Mouse (Mus musculus): ENCODE measurements around the gene Tbcc.

Tbcc gene

DNA sequence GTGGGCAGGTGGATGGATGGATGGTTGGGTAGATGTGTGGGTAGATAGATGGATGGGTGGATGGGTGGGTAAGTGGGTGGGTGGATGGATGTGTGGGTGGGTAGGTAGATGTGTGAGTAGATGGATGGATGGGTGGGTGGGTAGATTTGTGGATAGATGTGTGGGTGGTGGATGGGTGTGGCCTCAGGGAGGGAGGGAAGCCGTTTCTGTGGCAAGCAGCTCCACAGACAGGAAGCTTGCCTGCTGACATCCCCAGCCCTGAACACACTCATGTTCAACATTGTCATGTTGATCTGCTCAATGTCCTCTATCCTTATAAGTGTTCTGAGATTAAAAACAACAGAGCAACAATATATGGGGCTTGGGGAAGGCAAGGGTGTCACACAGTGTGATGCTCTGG lies 19.6 kb upstream of the Tbcc start:
- DNase-seq, result no peak

GRCm38 (mm10) chr17:46872806-46873205 lies 17.7 kb upstream of the Tbcc start:
- DNase-seq, result no peak

GRCm38 (mm10) chr17:46874133-46874532 lies 16.4 kb upstream of the Tbcc start:
- DNase-seq, result peak; percentile 70

DNA sequence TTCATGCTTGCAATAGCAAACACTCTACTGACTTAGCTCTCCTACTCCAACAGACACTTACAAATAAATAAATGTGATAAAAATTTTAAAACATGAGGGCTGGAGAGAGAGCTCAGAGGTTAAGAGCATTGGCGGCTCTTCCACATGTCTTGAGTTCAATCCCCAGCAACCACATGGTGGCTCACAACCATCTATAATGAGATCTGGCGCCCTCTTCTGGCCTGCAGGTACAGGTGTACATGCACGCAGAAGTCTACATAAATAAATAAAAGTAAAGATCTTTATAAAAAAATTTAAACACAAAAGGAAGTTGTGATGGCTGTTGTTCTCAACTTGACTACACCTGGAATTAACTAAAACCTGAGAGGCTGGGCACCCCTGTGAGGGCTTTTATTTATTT lies 14.9 kb upstream of the Tbcc start:
- no peak for DNase-seq

DNA sequence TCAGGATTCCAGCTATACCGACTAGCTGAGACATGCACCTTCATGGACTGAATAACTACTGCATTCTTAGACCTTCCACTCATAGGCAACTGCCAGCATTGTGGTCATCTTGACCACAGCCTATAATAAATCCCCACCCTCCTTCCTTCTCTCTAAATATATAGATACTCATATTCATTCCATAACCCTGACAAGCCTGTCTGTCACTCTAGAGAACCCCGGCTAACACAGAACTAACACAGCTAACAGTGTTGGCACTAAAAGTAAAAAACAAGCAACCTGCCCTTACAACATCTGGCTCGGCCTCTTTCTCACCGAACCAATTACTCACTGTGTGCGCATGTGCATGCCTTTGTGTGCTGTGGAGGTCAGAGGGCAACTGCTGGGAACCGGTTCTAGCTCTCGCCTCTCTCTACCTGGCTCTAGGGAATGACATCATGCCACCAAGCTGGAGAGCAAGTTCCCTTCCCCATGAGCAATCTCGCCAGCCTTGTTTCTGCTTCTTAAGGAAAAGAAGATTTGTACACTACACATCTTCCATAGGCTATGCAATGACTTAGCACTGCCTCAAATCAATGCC lies 14.0 kb upstream of the Tbcc start:
- peak; percentile 65 for DNase-seq

GRCm38 (mm10) chr17:46877061-46877460 lies 13.4 kb upstream of the Tbcc start:
- DNase-seq, result no peak

- DNase-seq, result peak; percentile 91
These were observed 10.6 kb upstream of the Tbcc start for GRCm38 (mm10) chr17:46879841-46880311.

GRCm38 (mm10) chr17:46880322-46880721 lies 10.2 kb upstream of the Tbcc start:
- no peak for DNase-seq

DNA sequence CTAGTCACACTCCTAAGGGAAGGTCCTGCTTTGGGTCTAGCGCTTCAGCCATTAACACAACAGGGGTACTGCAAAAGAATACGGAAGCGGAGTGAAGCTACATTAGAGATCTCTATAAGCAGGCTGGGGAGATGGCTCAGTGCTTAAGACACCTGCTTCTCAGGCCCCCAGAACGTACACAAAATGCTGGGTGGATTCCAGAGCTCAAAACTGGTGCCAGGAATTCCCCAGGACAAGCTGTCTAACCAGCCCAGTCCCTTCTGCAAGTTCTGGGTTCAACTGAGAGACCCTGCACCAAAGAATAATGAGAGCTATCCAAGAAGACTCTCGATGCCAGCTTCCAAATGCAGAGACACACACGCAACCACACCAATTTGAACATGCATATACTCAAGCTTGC lies 8.8 kb upstream of the Tbcc start:
- no peak for DNase-seq

DNA sequence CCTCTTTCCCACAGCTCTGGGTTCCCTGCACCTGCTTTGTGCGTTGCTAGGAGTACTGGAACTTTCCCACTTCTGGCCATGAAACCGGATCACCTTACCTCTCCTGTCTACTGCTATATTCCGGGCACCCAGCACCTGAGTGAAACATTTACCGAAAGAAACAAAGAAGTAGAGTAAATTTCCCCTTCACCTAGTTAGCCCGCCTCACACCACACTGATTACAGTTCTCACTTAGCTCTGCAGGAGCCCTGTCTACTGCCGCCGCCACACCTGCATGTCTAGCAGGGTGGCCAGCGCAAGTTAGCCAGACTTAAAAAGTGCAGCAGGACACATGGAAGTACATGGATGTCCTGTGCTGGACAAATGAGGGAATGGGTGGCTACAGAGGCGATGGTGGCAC lies 7.4 kb upstream of the Tbcc start:
- DNase-seq, result no peak

DNA sequence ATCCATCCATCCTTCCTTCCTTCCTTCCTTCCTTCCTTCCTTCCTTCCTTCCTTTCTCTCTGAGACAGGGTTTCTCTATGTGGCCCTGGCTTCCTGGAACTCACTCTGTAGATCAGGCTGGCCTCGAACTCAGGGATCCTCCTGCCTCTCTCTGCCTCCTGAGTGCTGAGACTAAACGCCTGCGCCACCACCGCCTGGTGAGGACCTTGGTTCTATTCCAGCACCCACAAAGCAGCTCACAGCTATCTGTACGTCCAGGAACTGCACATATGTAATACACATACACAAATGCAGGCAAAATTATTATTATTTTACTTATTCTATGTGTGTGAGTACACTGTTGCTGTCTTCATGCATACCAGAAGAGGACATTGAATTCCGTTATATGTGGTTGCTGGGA lies 5.7 kb upstream of the Tbcc start:
- DNase-seq, result no peak

DNA sequence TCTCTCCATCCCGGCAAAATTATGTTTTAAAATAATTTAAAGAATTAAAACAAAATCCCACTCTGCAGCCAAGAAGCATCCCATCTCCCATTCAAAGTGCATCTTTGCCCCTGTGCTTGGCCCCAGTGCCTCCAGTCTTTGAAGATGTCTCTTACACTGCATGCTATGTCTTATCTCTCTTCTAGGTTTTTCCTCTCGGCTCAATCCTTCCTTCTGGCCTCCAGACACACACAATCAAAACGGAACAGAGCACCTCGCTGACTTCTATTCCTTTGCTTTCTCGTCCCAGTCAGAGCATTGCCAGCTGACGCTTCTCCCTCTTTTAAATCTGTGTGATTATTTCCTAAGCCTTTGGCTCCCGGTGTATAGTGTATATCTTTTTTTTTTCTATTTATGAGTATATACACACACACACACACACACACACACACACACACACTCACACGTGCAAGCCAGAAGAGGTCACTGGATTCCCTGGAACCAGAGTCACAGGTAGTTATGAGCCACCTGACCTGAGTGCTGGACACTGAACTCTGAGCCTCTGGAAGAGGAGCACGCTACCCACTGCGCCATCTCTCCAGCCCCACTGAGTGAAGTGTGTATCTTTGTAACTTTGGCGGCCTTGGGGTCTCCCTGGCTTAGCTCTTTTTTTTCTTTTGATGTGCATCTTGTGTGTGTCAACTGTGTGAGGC lies 5.1 kb upstream of the Tbcc start:
- DNase-seq, result no peak

DNA sequence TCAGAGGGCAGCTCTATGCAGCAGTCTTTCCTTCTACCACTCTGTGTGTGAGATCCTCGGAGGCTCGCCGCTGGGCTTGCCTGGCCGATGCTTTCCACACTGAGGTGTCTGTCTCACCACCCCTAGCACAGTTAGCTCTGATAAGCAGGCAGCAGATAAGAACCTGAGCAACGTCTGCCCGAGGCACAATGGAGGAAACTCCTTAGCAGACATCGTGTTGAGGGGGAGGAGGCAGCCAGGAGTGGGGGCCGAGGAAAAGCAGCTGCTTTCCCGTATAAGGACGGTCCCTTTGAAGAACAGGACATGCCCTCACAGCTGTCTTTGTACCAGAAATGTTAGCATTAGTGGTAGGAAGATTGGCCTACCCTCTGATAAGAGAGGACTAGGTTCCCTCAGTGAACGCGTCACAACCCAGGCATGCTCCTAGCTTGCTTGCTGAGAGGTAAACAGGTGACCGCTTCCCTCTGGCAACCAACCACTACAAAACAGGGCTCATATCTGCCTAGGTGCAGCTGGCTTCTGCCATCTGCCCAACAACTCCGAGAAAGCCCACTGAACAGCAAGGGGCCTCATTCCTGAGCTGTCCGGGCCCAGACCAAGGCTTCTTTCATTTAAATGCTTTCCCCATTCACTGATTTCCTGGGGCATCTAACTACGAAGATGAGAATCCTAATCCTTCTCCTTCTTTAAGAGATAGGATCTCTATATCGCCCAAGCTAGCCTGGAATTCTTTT lies 4.4 kb upstream of the Tbcc start:
- DNase-seq, result no peak

- peak; percentile 83 for DNase-seq
These were observed 1.8 kb upstream of the Tbcc start for GRCm38 (mm10) chr17:46888511-46889212.

DNA sequence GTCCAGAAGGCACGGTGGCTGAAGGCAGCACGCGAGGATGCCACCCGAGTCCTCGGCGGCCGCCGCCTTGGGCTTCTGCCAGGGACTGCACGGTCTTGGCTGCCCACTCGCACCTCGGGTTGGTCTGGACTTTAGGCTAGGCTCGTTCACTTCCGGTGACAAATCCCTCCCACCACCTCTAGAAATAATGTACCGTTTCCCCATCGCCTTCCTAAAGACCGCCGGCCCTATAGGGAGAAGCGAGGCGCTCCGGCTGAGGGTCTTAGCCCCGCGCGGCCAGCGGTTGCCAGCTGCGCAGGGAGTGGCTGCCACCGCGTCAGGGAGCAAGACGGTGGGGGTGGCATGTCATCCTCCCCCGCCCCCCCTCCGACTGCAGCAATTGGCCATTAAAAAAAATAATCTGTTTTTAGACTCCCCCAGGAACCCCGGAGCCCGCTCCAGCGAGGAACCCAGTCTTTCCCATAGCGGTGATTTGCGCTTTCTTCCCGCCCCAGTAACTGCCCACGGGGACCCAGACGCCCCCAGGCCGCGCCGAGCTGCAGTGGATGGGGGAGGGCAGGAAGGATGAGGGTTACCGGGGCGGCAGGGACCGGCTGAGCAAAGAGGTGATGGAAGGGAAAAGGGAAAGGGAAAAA lies 917 bp upstream of the Tbcc start:
- DNase-seq, result peak; percentile 85

GRCm38 (mm10) chr17:46890843-46891594 lies 535 bp downstream of the Tbcc start:
- DNase-seq, result no peak

DNA sequence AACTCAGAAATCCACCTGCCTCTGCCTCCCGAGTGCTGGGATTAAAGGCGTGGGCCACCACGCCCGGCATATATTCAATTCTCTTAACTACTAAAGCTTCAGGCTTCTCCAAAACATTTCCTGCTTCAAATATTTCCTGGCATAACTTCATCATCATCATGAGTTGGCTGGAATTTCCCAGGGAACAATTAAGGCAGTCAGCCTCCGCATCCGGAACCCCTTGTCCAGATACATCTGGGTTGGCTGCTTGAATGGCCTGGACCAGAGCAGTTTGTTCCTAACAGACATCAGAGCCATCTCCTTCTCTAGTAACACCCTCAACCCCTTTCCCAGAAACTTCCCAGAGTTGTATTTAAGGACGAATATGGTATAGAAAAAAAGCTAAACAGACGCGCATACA lies 4.9 kb downstream of the Tbcc start:
- peak; percentile 68 for DNase-seq

DNA sequence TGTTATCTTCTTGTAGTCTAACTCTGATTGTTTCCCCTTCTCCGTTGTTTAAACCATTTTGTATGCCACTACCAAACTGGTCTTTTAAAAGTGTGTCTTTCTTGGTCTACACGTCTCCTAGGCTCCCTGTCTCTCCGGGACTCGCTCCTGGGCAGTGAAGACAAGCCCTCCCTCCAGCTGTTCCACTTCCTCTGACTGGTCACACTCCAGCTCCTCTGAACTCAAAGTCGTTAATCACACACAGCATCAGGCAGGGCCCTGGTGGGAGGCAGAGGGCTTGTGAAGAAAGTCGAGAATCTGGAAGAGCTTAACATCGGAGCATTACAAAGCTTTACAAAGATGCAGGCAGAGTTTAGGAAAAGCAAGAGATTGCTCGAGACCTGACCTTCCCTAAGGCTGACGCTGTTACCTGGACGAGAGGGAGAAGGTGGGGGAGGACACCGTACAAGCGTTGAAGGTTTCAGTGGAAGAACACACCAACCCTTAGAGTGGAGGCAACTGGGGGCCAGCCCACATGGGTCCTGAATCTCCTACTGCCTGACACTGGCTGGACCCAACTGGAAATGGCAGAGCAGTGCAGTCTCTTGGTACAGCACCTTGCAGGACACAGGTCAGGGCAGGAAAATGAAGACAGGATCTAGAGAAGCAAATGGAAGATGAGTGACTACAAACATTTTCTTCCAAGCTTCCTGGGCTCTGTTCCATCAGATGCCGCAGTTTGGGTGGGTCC lies 6.9 kb downstream of the Tbcc start:
- peak; percentile 63 for DNase-seq

DNA sequence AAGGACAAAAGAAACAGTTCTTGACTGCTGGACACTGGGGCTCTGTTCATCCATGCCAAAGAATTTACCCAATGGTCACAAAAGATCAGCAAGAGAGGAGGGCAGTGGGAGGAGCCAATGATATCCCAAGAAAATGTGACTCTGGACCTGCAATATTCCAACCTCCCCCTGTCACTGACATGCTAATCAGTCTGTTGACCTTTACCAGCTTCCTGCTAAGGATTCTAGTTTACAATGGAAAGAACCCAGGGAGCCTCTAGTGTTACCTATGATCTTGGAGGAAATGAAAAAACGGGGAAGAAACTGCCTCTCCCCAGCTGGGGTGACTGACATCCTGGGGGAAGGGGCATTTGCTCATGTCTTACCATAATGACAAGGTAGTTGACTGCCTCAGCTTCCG lies 10.5 kb downstream of the Tbcc start:
- no peak for DNase-seq

DNA sequence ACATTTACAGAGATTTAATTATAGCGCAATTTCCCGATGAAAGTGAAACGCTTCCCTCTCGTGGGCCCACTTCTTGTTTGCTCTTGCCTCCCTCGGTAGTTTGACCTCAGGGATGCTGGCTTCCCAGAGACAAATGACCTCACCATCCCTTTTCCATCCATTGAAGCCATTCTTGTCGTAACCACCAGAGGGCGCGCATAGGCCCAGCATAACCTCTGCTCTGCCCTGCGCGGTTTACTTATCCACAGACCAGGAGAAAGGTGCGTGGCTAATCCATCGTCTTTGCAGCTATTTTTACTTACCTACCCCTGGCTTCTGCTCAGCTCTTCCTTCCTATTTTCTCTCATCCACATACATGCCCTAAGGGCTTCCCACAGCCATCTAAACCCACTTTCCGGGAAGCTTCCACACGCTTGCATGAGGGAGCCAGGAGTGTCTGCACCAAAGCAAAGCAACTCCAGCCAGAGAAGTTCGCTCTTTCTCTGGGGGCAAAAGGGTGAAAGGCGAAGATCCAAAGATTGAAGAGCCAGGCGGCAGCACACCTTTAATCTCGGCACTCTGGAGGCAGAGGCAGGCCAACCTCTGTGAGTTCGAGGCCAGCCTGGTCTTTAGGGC lies 13.5 kb downstream of the Tbcc start:
- DNase-seq, result peak; percentile 90

DNA sequence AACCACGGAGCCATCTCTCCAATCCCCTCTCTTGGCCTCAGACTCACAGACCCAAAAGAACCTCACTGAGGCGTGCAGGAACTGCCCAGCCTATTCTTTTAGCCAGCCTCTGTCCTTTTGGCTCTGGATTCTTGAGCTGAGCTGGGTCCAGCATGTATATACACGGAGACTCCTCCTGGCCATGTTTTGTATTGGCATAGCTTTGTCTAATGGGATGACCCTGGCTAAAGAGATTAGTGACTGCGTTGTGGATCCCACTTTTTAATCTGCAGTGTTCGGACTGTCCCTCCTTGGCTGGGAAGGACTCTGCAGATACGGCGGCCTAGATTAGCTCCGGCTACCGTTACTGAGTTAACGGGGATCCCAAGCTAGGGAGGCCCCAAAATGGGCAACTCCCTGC lies 19.7 kb downstream of the Tbcc start, which contains the start of gene Prph2:
Gene Prph2 (plus strand): TSS at position 274 of the 400 bp plus-strand sequence.
- DNase-seq, result no peak

Data from lung, postnatal 36 days (tissue).